Mouse (Mus musculus): ENCODE data around the gene Csk. TPM values are rescaled to one million over a fixed set of nuclear protein-coding genes. Genes with fewer than 3 reads are reported as not detected.

Csk gene
- polyA plus RNA-seq, 1 experiment from 2014 or later, result 36.1 TPM

GRCm38 (mm10) chr9:57617556-57618169, 35.8 kb downstream of the Csk start:
- Histone ChIP-seq H3K9ac (no peak overlapping the region), H3K36me3 (no peaks in the 10 kb centered on the region), H3K27me3 (no peaks in the 10 kb centered on the region), H3K4me3 (replicated peaks) (no peak overlapping the region), H3K4me2 (replicated peaks) (no peak overlapping the region), H3K27ac (replicated peaks) (no peak overlapping the region), H3K9me3 (replicated peaks) (no peaks in the 10 kb centered on the region), H3K4me1 (no peaks in the 10 kb centered on the region)
- 67% methylated on average over 8 of the region's 8 CpGs for WGBS
- no peak; the same call in 1 of the 2 replicates for ATAC-seq (ENCODE audit: insufficient number of reproducible peaks, low FRiP score, low TSS enrichment, low read depth)

- Histone ChIP-seq H3K27me3 (no peaks in the 10 kb centered on the region), H3K4me2 (replicated peaks) (no peak overlapping the region), H3K27ac (replicated peaks) (no peak overlapping the region), H3K4me3 (replicated peaks) (no peak overlapping the region), H3K9me3 (replicated peaks) (no peaks in the 10 kb centered on the region), H3K9ac (no peak overlapping the region), H3K36me3 (no peaks in the 10 kb centered on the region), H3K4me1 (no peaks in the 10 kb centered on the region)
- WGBS, result 70% methylated on average over 4 of the region's 4 CpGs
- no peak for ATAC-seq (ENCODE audit: insufficient number of reproducible peaks, low FRiP score, low TSS enrichment, low read depth)
Measured at GRCm38 (mm10) chr9:57614786-57615185, 38.6 kb downstream of the Csk start.

DNA sequence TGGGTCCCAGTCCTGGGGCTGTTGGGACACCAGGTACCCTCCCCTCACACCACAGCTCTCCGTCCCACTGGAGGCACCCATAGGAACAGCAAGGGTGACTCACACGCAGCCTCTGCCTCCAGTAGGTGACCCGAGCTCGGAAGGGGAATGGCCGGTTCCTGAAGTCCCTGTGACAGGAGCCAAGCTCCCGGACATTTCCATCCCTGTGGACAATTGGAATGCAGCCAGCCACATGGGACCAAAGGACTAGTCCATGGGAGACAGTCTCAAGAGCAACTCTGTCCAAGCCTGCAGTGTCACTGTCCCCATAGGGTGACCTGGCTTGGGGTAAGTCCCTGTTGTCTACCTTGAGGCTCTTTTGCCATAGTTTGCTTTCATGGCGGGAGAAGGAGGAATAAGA, 39.5 kb downstream of the Csk start:
- no peak for ATAC-seq (ENCODE audit: insufficient number of reproducible peaks, low FRiP score, low TSS enrichment, low read depth)
- no peaks in the 10 kb centered on the region for H3K36me3 ChIP-seq
- H3K4me2 ChIP-seq (replicated peaks), result no peak overlapping the region
- 77% methylated on average over 7 of the region's 7 CpGs for WGBS
- H3K4me1 ChIP-seq, result no peaks in the 10 kb centered on the region
- no peaks in the 10 kb centered on the region for H3K9me3 ChIP-seq (replicated peaks)
- no peak overlapping the region for H3K9ac ChIP-seq
- no peaks in the 10 kb centered on the region for H3K27me3 ChIP-seq
- no peak overlapping the region for H3K27ac ChIP-seq (replicated peaks)
- H3K4me3 ChIP-seq (replicated peaks), result no peak overlapping the region

- H3K4me2 ChIP-seq (replicated peaks), result no peak overlapping the region
- WGBS, result 78% methylated on average over 7 of the region's 7 CpGs
- ATAC-seq (ENCODE audit: insufficient number of reproducible peaks, low FRiP score, low TSS enrichment, low read depth), result no peak
- H3K9me3 ChIP-seq (replicated peaks), result no peaks in the 10 kb centered on the region
- H3K36me3 ChIP-seq, result no peaks in the 10 kb centered on the region
- H3K27me3 ChIP-seq, result 0 out of 2 replicates have a peak, but pooled peaks cover 4% of the 10 kb centered on the region
- H3K27ac ChIP-seq (replicated peaks), result no peak overlapping the region
- H3K9ac ChIP-seq, result no peak overlapping the region
- no peaks in the 10 kb centered on the region for H3K4me1 ChIP-seq
- H3K4me3 ChIP-seq (replicated peaks), result no peak overlapping the region
Measured at GRCm38 (mm10) chr9:57612587-57612986, 40.8 kb downstream of the Csk start.

- H3K4me1 ChIP-seq, result peaks cover 4% of the 10 kb centered on the region
- ATAC-seq (ENCODE audit: insufficient number of reproducible peaks, low FRiP score, low TSS enrichment, low read depth), result no peak
- H3K4me2 ChIP-seq (replicated peaks), result no peak overlapping the region
- H3K27ac ChIP-seq (replicated peaks), result no peak overlapping the region
- peaks cover 19% of the 10 kb centered on the region for H3K27me3 ChIP-seq
- 44% methylated on average over 3 of the region's 3 CpGs for WGBS
- H3K36me3 ChIP-seq, result no peaks in the 10 kb centered on the region
- no peaks in the 10 kb centered on the region for H3K9me3 ChIP-seq (replicated peaks)
- no peak overlapping the region for H3K9ac ChIP-seq
- H3K4me3 ChIP-seq (replicated peaks), result no peak overlapping the region
Measured at GRCm38 (mm10) chr9:57610359-57610826, 43.0 kb downstream of the Csk start.

DNA sequence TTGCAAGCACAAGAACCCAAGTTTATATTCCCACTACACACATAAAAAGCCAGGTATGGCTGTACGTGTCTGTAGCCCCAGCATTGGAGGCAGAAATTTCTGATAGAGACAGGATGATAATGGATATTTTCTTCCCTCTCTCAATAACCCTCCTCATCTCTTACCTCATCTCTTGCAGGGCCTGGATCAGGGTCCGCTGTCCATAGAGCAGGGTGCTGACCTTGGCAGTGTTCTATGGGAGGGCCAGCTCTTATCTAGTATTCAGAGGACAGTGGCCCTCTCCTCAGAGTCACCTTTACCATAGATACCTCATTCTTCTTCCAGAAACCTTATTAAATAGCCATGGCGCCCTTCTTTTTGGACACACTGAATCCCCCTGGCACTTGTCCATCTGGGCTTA, 43.6 kb downstream of the Csk start:
- Histone ChIP-seq H3K9ac (no peak overlapping the region), H3K4me2 (replicated peaks) (no peak overlapping the region), H3K27me3 (peaks cover 19% of the 10 kb centered on the region), H3K4me1 (peaks cover 4% of the 10 kb centered on the region), H3K27ac (replicated peaks) (no peak overlapping the region), H3K4me3 (replicated peaks) (no peak overlapping the region), H3K36me3 (no peaks in the 10 kb centered on the region), H3K9me3 (replicated peaks) (no peaks in the 10 kb centered on the region)
- WGBS, result 62% methylated on average over 3 of the region's 3 CpGs
- ATAC-seq (ENCODE audit: insufficient number of reproducible peaks, low FRiP score, low TSS enrichment, low read depth), result no peak

GRCm38 (mm10) chr9:57606139-57606851, 47.1 kb downstream of the Csk start, which contains the start of gene Cplx3:
Gene Cplx3, minus strand, starts transcription at chr9:57606281.
- no peak within 1 kb of the TSS for H3K4me2 ChIP-seq (replicated peaks)
- ATAC-seq (ENCODE audit: insufficient number of reproducible peaks, low FRiP score, low TSS enrichment, low read depth), result no peak; the same call in 1 of the 2 replicates
- 4% methylated on average over 24 of the region's 24 CpGs for WGBS

GRCm38 (mm10) chr9:57605503-57605902, 47.9 kb downstream of the Csk start:
- Histone ChIP-seq H3K4me2 (replicated peaks) (no peak overlapping the region), H3K9ac (no peak overlapping the region), H3K4me1 (peaks cover 9% of the 10 kb centered on the region), H3K9me3 (replicated peaks) (no peaks in the 10 kb centered on the region), H3K36me3 (no peaks in the 10 kb centered on the region), H3K27me3 (peaks cover 23% of the 10 kb centered on the region), H3K27ac (replicated peaks) (no peak overlapping the region), H3K4me3 (replicated peaks) (no peak overlapping the region)
- ATAC-seq (ENCODE audit: insufficient number of reproducible peaks, low FRiP score, low TSS enrichment, low read depth), result no peak
- WGBS, result 13% methylated on average over 9 of the region's 9 CpGs

More at GRCm38 (mm10) chr9:57606139-57606851, 47.1 kb downstream of the Csk start, which contains the start of gene Cplx3:
- no peaks in the 10 kb centered on the region for H3K36me3 ChIP-seq
- peaks cover 23% of the 10 kb centered on the region for H3K27me3 ChIP-seq
- peaks cover 9% of the 10 kb centered on the region for H3K4me1 ChIP-seq
- no peak within 1 kb of the TSS for H3K4me3 ChIP-seq (replicated peaks)
- no peaks in the 10 kb centered on the region for H3K9me3 ChIP-seq (replicated peaks)
- no peak within 1 kb of the TSS for H3K9ac ChIP-seq
- no peak within 1 kb of the TSS for H3K27ac ChIP-seq (replicated peaks)

DNA sequence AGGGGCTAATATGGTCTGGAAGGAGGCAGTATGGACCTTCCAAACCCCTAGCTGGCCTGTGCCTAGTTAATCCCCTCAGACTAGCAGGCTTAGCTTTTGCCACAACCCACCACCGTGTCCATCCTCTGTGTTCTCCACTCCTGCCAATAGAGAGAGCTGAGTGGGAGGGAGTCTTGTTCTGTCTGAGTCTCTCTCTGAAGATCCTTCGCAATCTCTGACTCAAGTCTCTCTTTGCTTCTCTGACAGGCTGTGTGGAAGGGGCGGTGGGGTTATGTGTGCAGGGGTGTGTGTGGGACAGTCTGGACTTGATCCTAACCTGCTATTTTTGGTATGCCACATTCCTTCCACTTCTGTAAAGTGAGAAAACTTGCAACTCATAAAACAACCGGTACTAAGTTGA, 48.6 kb downstream of the Csk start:
- no peak for ATAC-seq (ENCODE audit: insufficient number of reproducible peaks, low FRiP score, low TSS enrichment, low read depth)
- no peak overlapping the region for H3K4me2 ChIP-seq (replicated peaks)
- H3K9me3 ChIP-seq (replicated peaks), result no peaks in the 10 kb centered on the region
- 74% methylated on average over 4 of the region's 4 CpGs for WGBS
- H3K4me1 ChIP-seq, result peaks cover 9% of the 10 kb centered on the region
- no peak overlapping the region for H3K27ac ChIP-seq (replicated peaks)
- H3K4me3 ChIP-seq (replicated peaks), result no peak overlapping the region
- H3K27me3 ChIP-seq, result peaks cover 23% of the 10 kb centered on the region
- H3K36me3 ChIP-seq, result no peaks in the 10 kb centered on the region
- H3K9ac ChIP-seq, result no peak overlapping the region

DNA sequence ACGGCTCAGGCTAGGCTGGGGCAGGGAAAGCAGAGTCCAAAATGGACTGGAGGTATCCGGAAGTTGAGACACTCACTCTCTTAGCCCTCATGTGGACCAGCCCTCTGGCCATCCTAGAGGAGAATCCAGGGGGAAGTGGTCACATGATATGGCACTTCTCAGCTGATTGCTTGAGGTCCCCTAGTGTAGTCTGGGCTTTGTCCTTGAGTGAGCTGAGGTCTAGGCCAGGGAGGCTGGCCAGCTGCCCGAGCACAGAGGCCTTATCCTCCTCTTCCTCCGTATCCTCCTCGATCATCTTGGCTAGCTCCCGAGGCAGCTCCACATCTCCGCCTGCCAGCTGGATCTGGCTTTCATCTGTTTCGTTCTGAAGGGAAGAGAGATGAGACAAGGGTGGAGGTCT, 51.3 kb downstream of the Csk start:
- H3K36me3 ChIP-seq, result no peaks in the 10 kb centered on the region
- no peak overlapping the region for H3K9ac ChIP-seq
- WGBS, result 60% methylated on average over 8 of the region's 8 CpGs
- no peaks in the 10 kb centered on the region for H3K9me3 ChIP-seq (replicated peaks)
- peaks cover 9% of the 10 kb centered on the region for H3K4me1 ChIP-seq
- H3K27ac ChIP-seq (replicated peaks), result no peak overlapping the region
- H3K4me3 ChIP-seq (replicated peaks), result no peak overlapping the region
- no peak overlapping the region for H3K4me2 ChIP-seq (replicated peaks)
- ATAC-seq (ENCODE audit: insufficient number of reproducible peaks, low FRiP score, low TSS enrichment, low read depth), result no peak
- peaks cover 18% of the 10 kb centered on the region for H3K27me3 ChIP-seq

DNA sequence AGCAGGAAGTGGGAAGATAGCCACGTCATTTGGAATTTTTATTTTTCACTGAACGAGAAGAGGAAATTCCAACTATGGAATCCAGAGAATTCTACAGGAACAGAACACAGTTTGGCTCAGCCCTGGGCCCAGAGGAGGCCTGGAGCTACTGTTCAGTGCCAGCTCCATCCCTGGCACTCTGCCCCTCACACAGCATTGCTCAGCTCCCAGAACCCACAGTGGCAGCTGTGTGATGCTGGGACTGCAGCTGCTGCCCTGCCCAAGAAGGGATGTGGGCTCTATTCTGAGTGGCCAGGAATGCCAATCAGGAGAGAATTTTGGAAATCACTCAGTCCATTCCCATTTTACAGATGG, 52.1 kb downstream of the Csk start:
- Histone ChIP-seq H3K36me3 (no peaks in the 10 kb centered on the region), H3K27ac (replicated peaks) (no peak overlapping the region), H3K9ac (no peak overlapping the region), H3K4me2 (replicated peaks) (no peak overlapping the region), H3K27me3 (peaks cover 12% of the 10 kb centered on the region), H3K9me3 (replicated peaks) (no peaks in the 10 kb centered on the region), H3K4me3 (replicated peaks) (no peak overlapping the region), H3K4me1 (peaks cover 8% of the 10 kb centered on the region)
- no peak for ATAC-seq (ENCODE audit: insufficient number of reproducible peaks, low FRiP score, low TSS enrichment, low read depth)
- WGBS, result 20% methylated on average over 2 of the region's 2 CpGs
